Mouse (Mus musculus) heart, postnatal 36 days (tissue): ENCODE results near the gene Tex261. TPM values are rescaled to one million over a fixed set of nuclear protein-coding genes. Genes with fewer than 3 reads are reported as not detected.

Experiments
- DNase-seq, 2 experiments: peaks; one replicate each; pipeline ENCODE4 v3.0.0; 2021 to 2022
- intact Hi-C: fragments of 180-260 bp; cut with DNase I; formaldehyde crosslinking; loops from one replicate; pipeline ENCODE4 v1.15.1; 2025
- total RNA-seq, 2 experiments: library from RNA; stranded (reverse); gene quantifications; 2 replicates each; pipeline ENCODE4 v1.2.3; 2021

Tex261 gene
- total RNA-seq, 2 experiments from 2014 or later = 83.1 to 86.0 TPM

- intact Hi-C loops = no loop called here
- DNase-seq = peak; percentile 15 to 27
Measured at GRCm38 (mm10) chr6:83762880-83763431, 12.7 kb downstream of the Tex261 start.

- intact Hi-C loops = no loop called here
- DNase-seq = no peak
Measured at GRCm38 (mm10) chr6:83762344-83762743, 13.3 kb downstream of the Tex261 start, which contains the start of gene Ankrd53. Gene Ankrd53 (plus strand): TSS chr6:83762644.

- intact Hi-C loops = no loop called here
Measured at GRCm38 (mm10) chr6:83756051-83756450, 19.6 kb downstream of the Tex261 start.

GRCm38 (mm10) chr6:83750171-83750684 is 25.4 kb downstream of the Tex261 start:
- intact Hi-C loops = no loop called here
- peak; percentile 58 to 69 for DNase-seq

More at GRCm38 (mm10) chr6:83756051-83756450, 19.6 kb downstream of the Tex261 start:
- DNase-seq = no peak

GRCm38 (mm10) chr6:83749286-83749685 is 26.3 kb downstream of the Tex261 start:
- intact Hi-C loops = no loop called here
- DNase-seq = no peak

- intact Hi-C loops = no loop called here
Measured at GRCm38 (mm10) chr6:83745466-83745865, 30.1 kb downstream of the Tex261 start.

GRCm38 (mm10) chr6:83744557-83744956 is 31.1 kb downstream of the Tex261 start:
- no peak for DNase-seq
- intact Hi-C loops = no loop called here

More at GRCm38 (mm10) chr6:83745466-83745865, 30.1 kb downstream of the Tex261 start:
- no peak for DNase-seq

- intact Hi-C loops = no loop called here
- DNase-seq = no peak
Measured at GRCm38 (mm10) chr6:83744126-83744525, 31.5 kb downstream of the Tex261 start.

GRCm38 (mm10) chr6:83743212-83743611 is 32.4 kb downstream of the Tex261 start:
- DNase-seq = no peak
- intact Hi-C loops = no loop called here

GRCm38 (mm10) chr6:83742761-83743160 is 32.9 kb downstream of the Tex261 start, which contains the start of gene Atp6v1b1:
Gene Atp6v1b1 (plus strand): TSS chr6:83742990.
- intact Hi-C loops = no loop called here
- no peak for DNase-seq

- intact Hi-C loops = no loop called here
- DNase-seq = no peak
Measured at GRCm38 (mm10) chr6:83738596-83738995, 37.0 kb downstream of the Tex261 start.

GRCm38 (mm10) chr6:83737311-83737710 is 38.3 kb downstream of the Tex261 start:
- no peak for DNase-seq
- intact Hi-C loops = no loop called here

GRCm38 (mm10) chr6:83731128-83731527 is 44.5 kb downstream of the Tex261 start:
- peak; percentile 67 to 77 for DNase-seq
- intact Hi-C loops = loop anchor here (1.0 kb wide), 1 partner anchor 38 kb away; no protein-coding TSS in a partner anchor

- no peak for DNase-seq
- intact Hi-C loops = no loop called here
Measured at GRCm38 (mm10) chr6:83729350-83729970, 46.2 kb downstream of the Tex261 start.

GRCm38 (mm10) chr6:83728488-83728887 is 47.1 kb downstream of the Tex261 start:
- DNase-seq = peak in 1 of 2 experiments; percentile 15
- intact Hi-C loops = no loop called here

GRCm38 (mm10) chr6:83727178-83727577 is 48.4 kb downstream of the Tex261 start:
- intact Hi-C loops = no loop called here

GRCm38 (mm10) chr6:83722526-83722925 is 53.1 kb downstream of the Tex261 start:
- no peak for DNase-seq
- intact Hi-C loops = no loop called here

More at GRCm38 (mm10) chr6:83727178-83727577, 48.4 kb downstream of the Tex261 start:
- DNase-seq = no peak

Other genes with a start within 250 kb of the Tex261 start
- gene Actg2, start 239.5 kb downstream of the Tex261 start, total RNA-seq = 1 to 10 TPM; 1.5 to 2.4 TPM
- gene Stambp, start 203.1 kb downstream of the Tex261 start, total RNA-seq = 10 to 100 TPM; 11.9 to 13.8 TPM
- gene Clec4f, start 119.6 kb downstream of the Tex261 start, total RNA-seq = not detected
- gene Cd207, start 98.0 kb downstream of the Tex261 start, total RNA-seq = under 1 TPM; 0.79 to 0.83 TPM
- gene Vax2, start 64.5 kb downstream of the Tex261 start, total RNA-seq = not detected
- not detected for gene Atp6v1b1, start 32.8 kb downstream of the Tex261 start, total RNA-seq
- not detected for gene Ankrd53, start 13.2 kb downstream of the Tex261 start, total RNA-seq
- gene Nagk, start 19.2 kb upstream of the Tex261 start, total RNA-seq = 10 to 100 TPM; 19.7 to 20.6 TPM
- 10 to 100 TPM; 42.7 to 44.8 TPM for gene Paip2b, start 55.9 kb upstream of the Tex261 start, total RNA-seq
- 10 to 100 TPM; 52.0 to 54.9 TPM for gene Zfp638, start 91.3 kb upstream of the Tex261 start, total RNA-seq
- 100 to 1,000 TPM; 108 to 112 TPM for gene Dysf, start 232.8 kb upstream of the Tex261 start, total RNA-seq